Mouse (Mus musculus) 3134 (cell line): ENCODE measurements around the gene Tenm4.

Experiments
- DNase-seq: peaks from one replicate; pipeline ENCODE4 v3.0.0-alpha.2; 2011; ENCODE audit warnings: low spot score; ENCODE audit not compliant: insufficient read length; ENCODE audit errors: extremely low read depth

The Tenm4 gene

GRCm38 (mm10) chr7:96563329-96564065 lies 392.5 kb downstream of the Tenm4 start:
- DNase-seq = no peak

- peak; percentile 34 for DNase-seq
Observed at GRCm38 (mm10) chr7:96565806-96566205, 394.8 kb downstream of the Tenm4 start.

GRCm38 (mm10) chr7:96566260-96566659 lies 395.2 kb downstream of the Tenm4 start:
- DNase-seq = no peak

- no peak for DNase-seq
Observed at GRCm38 (mm10) chr7:96568034-96568433, 397.0 kb downstream of the Tenm4 start.

GRCm38 (mm10) chr7:96570965-96571364 lies 399.9 kb downstream of the Tenm4 start:
- DNase-seq = no peak

GRCm38 (mm10) chr7:96572995-96573394 lies 401.9 kb downstream of the Tenm4 start:
- no peak for DNase-seq

- peak; percentile 79 for DNase-seq
Observed at GRCm38 (mm10) chr7:96575202-96575650, 404.2 kb downstream of the Tenm4 start.

- no peak for DNase-seq
Observed at GRCm38 (mm10) chr7:96582752-96583151, 411.7 kb downstream of the Tenm4 start.

GRCm38 (mm10) chr7:96587403-96587802 lies 416.4 kb downstream of the Tenm4 start:
- DNase-seq = no peak

- DNase-seq = no peak
Observed at GRCm38 (mm10) chr7:96588567-96588966, 417.5 kb downstream of the Tenm4 start.

- DNase-seq = no peak
Observed at GRCm38 (mm10) chr7:96595535-96596295, 424.7 kb downstream of the Tenm4 start.

- no peak for DNase-seq
Observed at GRCm38 (mm10) chr7:96596402-96597195, 425.6 kb downstream of the Tenm4 start.

- no peak for DNase-seq
Observed at GRCm38 (mm10) chr7:96597871-96598270, 426.8 kb downstream of the Tenm4 start.

GRCm38 (mm10) chr7:96599081-96599480 lies 428.0 kb downstream of the Tenm4 start:
- no peak for DNase-seq

- no peak for DNase-seq
Observed at GRCm38 (mm10) chr7:96600381-96600941, 429.4 kb downstream of the Tenm4 start.

- DNase-seq = no peak
Observed at GRCm38 (mm10) chr7:96604091-96604745, 433.2 kb downstream of the Tenm4 start.

- no peak for DNase-seq
Observed at GRCm38 (mm10) chr7:96605316-96605715, 434.3 kb downstream of the Tenm4 start.

GRCm38 (mm10) chr7:96609854-96610586 lies 439.0 kb downstream of the Tenm4 start:
- no peak for DNase-seq

- no peak for DNase-seq
Observed at GRCm38 (mm10) chr7:96617371-96617770, 446.3 kb downstream of the Tenm4 start.
